Mouse (Mus musculus) testis, adult 2 months (tissue): ENCODE measurements around the gene Dglucy. TPM values are rescaled to one million over a fixed set of nuclear protein-coding genes. Genes with fewer than 3 reads are reported as not detected.

Experiments
- H3K27ac ChIP-seq: fragments of 200-500 bp; 2 replicates; pipeline ENCODE4 v1.5.1; 2012; ENCODE audit warnings: low read depth, low read length; ENCODE audit not compliant: control insufficient read depth, insufficient read depth
- H3K27me3 ChIP-seq: fragments of 200-500 bp; 2 replicates; pipeline ENCODE4 v1.6.1; 2012; ENCODE audit warnings: mild to moderate bottlenecking, low read length, moderate library complexity; ENCODE audit not compliant: control insufficient read depth, insufficient read depth
- H3K36me3 ChIP-seq: fragments of 200-500 bp; 2 replicates; pipeline ENCODE4 v1.6.1; 2012; ENCODE audit warnings: mild to moderate bottlenecking, low read length; ENCODE audit not compliant: control insufficient read depth, insufficient read depth
- H3K4me1 ChIP-seq: fragments of 200-500 bp; 2 replicates; pipeline ENCODE4 v1.6.1; 2012; ENCODE audit warnings: low read length; ENCODE audit not compliant: control insufficient read depth, insufficient read depth
- H3K4me3 ChIP-seq: fragments of 200-500 bp; 2 replicates; pipeline ENCODE4 v1.5.1; 2012; ENCODE audit warnings: low read depth, mild to moderate bottlenecking, low read length, moderate library complexity, mixed read lengths; ENCODE audit not compliant: control insufficient read depth
- CTCF ChIP-seq: fragments of 200-500 bp; IDR thresholded peaks from 2 replicates; pipeline ENCODE4 v1.5.1; 2012; ENCODE audit warnings: low read depth, mild to moderate bottlenecking, inconsistent platforms, low read length, moderate library complexity; ENCODE audit not compliant: control insufficient read depth, insufficient read depth, insufficient replicate concordance
- POLR2A ChIP-seq: fragments of 200-500 bp; IDR thresholded peaks from 2 replicates; pipeline ENCODE4 v1.6.1; 2012; ENCODE audit warnings: low read depth, mild to moderate bottlenecking, inconsistent platforms, low read length, moderate library complexity; ENCODE audit not compliant: control insufficient read depth
- polyA plus RNA-seq: library from polyadenylated mRNA; depleted of rRNA; stranded (reverse); fragments of >200 nt; gene quantifications from 2 replicates; pipeline ENCODE4 v1.2.3, GENCODE M21; 2012

Dglucy gene
- polyA plus RNA-seq, 1 experiment, result 1.0 TPM

GRCm38 (mm10) chr12:100845829-100846228, 67.0 kb downstream of the Dglucy start:
- Histone ChIP-seq H3K4me1 (no peaks in the 10 kb centered on the region), H3K4me3 (no peak overlapping the region), H3K27ac (no peak overlapping the region), H3K27me3 (no peaks in the 10 kb centered on the region), H3K36me3 (no peaks in the 10 kb centered on the region)
- TF ChIP-seq CTCF (no peak), POLR2A (no peak)

DNA sequence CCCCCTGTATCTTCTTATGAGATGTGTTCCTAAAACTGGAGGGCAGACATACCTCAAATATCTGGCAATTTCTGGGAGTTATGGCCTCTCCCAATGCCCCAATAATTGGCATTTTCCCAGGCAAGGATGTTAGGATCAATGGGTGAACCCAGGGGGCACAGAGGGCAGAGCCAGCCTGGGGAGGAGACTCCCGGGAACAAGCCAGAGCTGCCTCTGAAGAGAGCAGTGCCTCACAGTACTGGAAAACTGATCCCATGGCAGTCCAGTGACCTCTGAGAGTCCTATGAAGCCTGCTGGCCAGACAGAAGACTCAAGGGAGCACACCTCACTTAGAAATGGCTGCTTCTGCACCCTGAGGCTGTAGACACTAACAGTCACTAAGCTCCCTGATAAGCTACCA, 67.7 kb downstream of the Dglucy start:
- Histone ChIP-seq H3K4me3 (no peak overlapping the region), H3K27ac (no peak overlapping the region), H3K4me1 (no peaks in the 10 kb centered on the region), H3K36me3 (no peaks in the 10 kb centered on the region), H3K27me3 (no peaks in the 10 kb centered on the region)
- TF ChIP-seq POLR2A, result no peak
- TF ChIP-seq CTCF, result no peak

- TF ChIP-seq POLR2A (no peak), CTCF (no peak)
- Histone ChIP-seq H3K36me3 (no peaks in the 10 kb centered on the region), H3K4me1 (no peaks in the 10 kb centered on the region), H3K27ac (no peak overlapping the region), H3K4me3 (no peak overlapping the region), H3K27me3 (no peaks in the 10 kb centered on the region)
These were observed 68.7 kb downstream of the Dglucy start for GRCm38 (mm10) chr12:100847437-100848080.

DNA sequence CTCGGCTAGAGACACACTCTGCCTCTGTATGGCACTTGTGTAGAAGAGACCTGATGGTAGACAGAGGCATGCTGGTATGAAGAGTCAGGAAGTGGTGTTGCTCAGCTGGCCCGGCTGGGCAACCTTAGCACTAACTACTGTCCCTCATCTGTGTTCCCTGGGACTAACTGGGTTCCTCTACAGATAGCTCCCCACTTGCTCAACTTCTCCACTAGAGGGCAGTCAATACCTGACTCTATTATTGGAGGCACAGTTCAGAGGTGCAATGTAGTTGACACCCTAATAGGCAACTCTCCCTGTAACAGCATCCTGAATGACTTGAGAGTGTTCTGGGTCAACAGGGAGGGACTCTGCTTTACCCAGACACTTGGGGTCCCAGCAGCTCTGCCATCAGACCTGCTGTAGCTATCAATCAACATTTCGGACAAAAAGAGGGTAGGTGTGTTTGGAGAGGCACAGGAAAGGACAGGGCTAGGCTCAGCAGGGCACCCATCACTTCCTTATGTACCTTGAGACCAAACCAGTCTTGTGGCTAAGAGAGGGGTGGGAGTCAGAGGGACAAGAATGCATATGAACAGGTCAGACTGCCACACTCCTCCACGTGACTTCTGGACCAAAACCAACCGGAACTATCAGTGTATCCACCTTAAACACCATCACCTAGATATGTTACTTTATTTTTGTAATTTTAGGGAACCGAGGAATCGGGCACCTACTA, 70.7 kb downstream of the Dglucy start:
- H3K36me3 ChIP-seq, result no peaks in the 10 kb centered on the region
- TF ChIP-seq POLR2A, result no peak
- peak; percentile 39; the same call in 1 of the 2 replicates for TF ChIP-seq CTCF
- H3K27ac ChIP-seq, result no peak overlapping the region
- H3K27me3 ChIP-seq, result no peaks in the 10 kb centered on the region
- no peaks in the 10 kb centered on the region for H3K4me1 ChIP-seq
- no peak overlapping the region for H3K4me3 ChIP-seq

DNA sequence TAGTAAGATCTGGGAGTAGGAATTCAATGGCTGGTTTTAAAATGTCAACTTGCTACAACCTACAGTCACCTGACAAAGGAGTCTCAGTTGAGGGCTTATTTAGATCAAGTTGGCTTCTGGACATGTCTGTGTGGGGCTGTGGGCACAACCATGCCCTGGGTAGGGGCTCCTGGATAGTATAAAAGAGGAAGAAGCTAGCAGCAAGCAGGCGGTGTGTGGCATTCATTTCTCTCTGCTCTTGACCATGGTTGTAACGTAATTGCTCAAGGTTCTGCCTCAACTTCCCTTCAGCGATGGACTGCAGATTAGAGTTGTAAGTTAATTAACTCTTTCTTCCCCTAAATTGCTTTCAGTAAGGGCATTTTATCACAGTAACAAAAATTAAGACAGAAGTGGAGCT, 73.5 kb downstream of the Dglucy start:
- Histone ChIP-seq H3K27ac (no peak overlapping the region), H3K4me3 (no peak overlapping the region), H3K4me1 (no peaks in the 10 kb centered on the region), H3K36me3 (no peaks in the 10 kb centered on the region), H3K27me3 (no peaks in the 10 kb centered on the region)
- no peak for TF ChIP-seq CTCF
- no peak for TF ChIP-seq POLR2A

DNA sequence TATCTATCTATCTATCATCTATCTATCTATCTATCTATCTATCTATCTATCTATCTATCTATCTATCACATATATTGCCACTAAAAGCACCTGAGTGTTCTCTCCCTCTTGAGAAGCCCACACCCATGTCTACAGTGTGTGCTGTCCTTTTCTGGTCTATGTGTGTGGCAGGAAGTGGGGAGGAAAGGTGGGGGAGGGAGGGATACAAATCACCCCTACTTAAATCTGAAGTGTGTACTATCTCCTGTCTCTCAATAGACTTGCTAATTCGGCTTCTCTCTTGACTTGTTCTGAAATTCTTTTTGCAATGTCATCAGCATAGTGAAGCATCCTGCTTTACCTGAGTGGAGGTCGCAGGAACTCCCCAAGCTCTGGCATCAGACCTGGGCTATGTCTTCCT, 77.5 kb downstream of the Dglucy start:
- H3K27me3 ChIP-seq, result no peaks in the 10 kb centered on the region
- TF ChIP-seq POLR2A (no peak), CTCF (no peak)
- H3K27ac ChIP-seq, result no peak overlapping the region
- H3K4me1 ChIP-seq, result no peaks in the 10 kb centered on the region
- H3K36me3 ChIP-seq, result no peaks in the 10 kb centered on the region
- no peak overlapping the region for H3K4me3 ChIP-seq

GRCm38 (mm10) chr12:100857791-100858190, 78.9 kb downstream of the Dglucy start:
- no peaks in the 10 kb centered on the region for H3K4me1 ChIP-seq
- TF ChIP-seq CTCF, result no peak
- TF ChIP-seq POLR2A, result no peak
- H3K27me3 ChIP-seq, result no peaks in the 10 kb centered on the region
- H3K36me3 ChIP-seq, result no peaks in the 10 kb centered on the region
- no peak overlapping the region for H3K4me3 ChIP-seq
- H3K27ac ChIP-seq, result no peak overlapping the region

DNA sequence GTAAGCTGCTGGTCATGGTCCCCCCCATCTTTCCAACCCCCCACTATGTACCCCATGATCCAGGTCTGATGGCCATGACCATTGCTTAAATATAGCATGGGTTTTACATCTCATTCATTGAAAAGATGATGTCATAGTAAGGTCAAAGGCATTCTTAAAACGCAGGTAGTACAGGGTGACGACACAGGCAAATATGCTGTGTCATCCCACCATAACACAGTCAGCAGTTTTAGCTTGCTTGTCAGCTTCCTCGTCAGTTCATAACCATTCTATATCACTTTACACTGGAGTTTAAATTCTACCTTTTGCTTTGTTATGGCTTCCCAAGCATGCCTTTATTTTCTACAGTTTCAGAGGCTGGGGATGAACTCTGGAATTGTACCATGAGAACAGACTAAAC, 83.4 kb downstream of the Dglucy start:
- no peaks in the 10 kb centered on the region for H3K36me3 ChIP-seq
- no peaks in the 10 kb centered on the region for H3K27me3 ChIP-seq
- no peaks in the 10 kb centered on the region; the same call in 1 of the 2 replicates for H3K4me1 ChIP-seq
- no peak overlapping the region for H3K4me3 ChIP-seq
- no peak overlapping the region for H3K27ac ChIP-seq
- TF ChIP-seq POLR2A, result no peak
- no peak for TF ChIP-seq CTCF
